Mouse (Mus musculus) kidney, postnatal 4 days (tissue): ENCODE results near the gene Olfr364-ps1.

ENCODE experiments used
- DNase-seq, 2 experiments: peaks; one replicate each; pipeline ENCODE4 v3.0.0; 2021; ENCODE audit warnings: mixed read lengths in 2 of 2

Gene Olfr364-ps1

GRCm38 (mm10) chr2:37139022-37139421 lies at the start of gene Olfr364-ps1:
Olfr364-ps1 (plus strand) TSS chr2:37139322.
- DNase-seq: no peak

DNA sequence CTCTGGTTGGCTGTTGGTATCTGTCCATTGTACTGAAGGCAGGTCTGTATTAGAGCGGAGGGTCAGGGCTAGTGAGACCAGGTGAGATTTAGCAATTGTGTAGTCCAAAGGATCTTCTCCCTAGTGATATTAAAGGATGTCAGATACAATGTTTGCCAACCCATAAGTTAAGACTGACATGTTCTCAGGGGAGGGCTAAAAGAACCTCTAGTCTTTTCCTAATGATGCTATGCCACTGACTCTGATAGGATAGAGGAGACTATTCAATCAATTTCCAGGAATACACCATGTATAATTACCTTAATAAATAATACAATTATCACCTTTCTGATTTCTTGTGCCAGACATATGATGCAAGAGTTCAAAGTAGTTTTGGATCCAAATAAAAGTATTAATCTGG lies 21.3 kb upstream of the Olfr364-ps1 start, which contains the start of gene Olfr362:
TSS of gene Olfr362 (minus strand) at position 101 of the 400 bp plus-strand sequence.
- DNase-seq: no peak

DNA sequence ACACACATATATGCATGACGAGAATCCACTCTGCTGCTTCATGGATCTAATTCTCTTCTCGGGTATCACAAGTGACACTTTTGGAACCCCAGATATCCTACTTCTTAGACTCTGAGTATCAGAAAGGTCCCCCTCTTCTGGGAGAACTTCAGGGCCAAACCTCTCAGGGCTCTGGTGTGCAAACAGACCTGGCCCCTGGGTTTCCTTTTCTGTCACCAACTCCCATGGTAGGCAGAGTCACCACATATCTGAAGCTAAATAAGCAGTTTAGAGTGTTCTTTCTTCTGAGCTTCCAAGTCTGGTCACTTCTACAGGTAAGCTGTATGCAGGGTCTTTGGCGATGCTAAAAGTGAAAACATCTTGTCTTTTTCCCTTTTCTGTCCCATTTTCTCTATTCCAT lies 48.8 kb downstream of the Olfr364-ps1 start, which contains the start of gene Olfr365:
TSS of gene Olfr365 (plus strand) at position 301 of the 400 bp plus-strand sequence.
- DNase-seq: no peak
